Mouse (Mus musculus): Measurements from ENCODE around the gene Cdkal1.

The Cdkal1 gene

GRCm38 (mm10) chr13:29697230-29697629 is 158.2 kb downstream of the Cdkal1 start:
- DNase-seq: no peak

- no peak for DNase-seq
Observed at GRCm38 (mm10) chr13:29690734-29691133, 164.7 kb downstream of the Cdkal1 start.

GRCm38 (mm10) chr13:29688851-29689250 is 166.6 kb downstream of the Cdkal1 start:
- no peak for DNase-seq

GRCm38 (mm10) chr13:29687872-29688271 is 167.6 kb downstream of the Cdkal1 start:
- no peak for DNase-seq

GRCm38 (mm10) chr13:29679479-29680186 is 175.8 kb downstream of the Cdkal1 start:
- no peak for DNase-seq

- DNase-seq: no peak
Observed at GRCm38 (mm10) chr13:29677559-29677958, 177.9 kb downstream of the Cdkal1 start.

- no peak for DNase-seq
Observed at GRCm38 (mm10) chr13:29670626-29671025, 184.8 kb downstream of the Cdkal1 start.

GRCm38 (mm10) chr13:29663908-29664307 is 191.6 kb downstream of the Cdkal1 start:
- DNase-seq: no peak

GRCm38 (mm10) chr13:29655841-29656365 is 199.6 kb downstream of the Cdkal1 start:
- no peak for DNase-seq

- DNase-seq: no peak
Observed at GRCm38 (mm10) chr13:29653407-29653806, 202.1 kb downstream of the Cdkal1 start.

GRCm38 (mm10) chr13:29652791-29653190 is 202.7 kb downstream of the Cdkal1 start:
- DNase-seq: no peak

GRCm38 (mm10) chr13:29650576-29651236 is 204.8 kb downstream of the Cdkal1 start:
- no peak for DNase-seq

GRCm38 (mm10) chr13:29649593-29649992 is 205.9 kb downstream of the Cdkal1 start:
- DNase-seq: no peak

GRCm38 (mm10) chr13:29642226-29642625 is 213.2 kb downstream of the Cdkal1 start:
- DNase-seq: no peak

GRCm38 (mm10) chr13:29641200-29641599 is 214.3 kb downstream of the Cdkal1 start:
- no peak for DNase-seq

- DNase-seq: no peak
Observed at GRCm38 (mm10) chr13:29640186-29640585, 215.3 kb downstream of the Cdkal1 start.

- no peak for DNase-seq
Observed at GRCm38 (mm10) chr13:29638303-29638702, 217.2 kb downstream of the Cdkal1 start.

GRCm38 (mm10) chr13:29637788-29638187 is 217.7 kb downstream of the Cdkal1 start:
- no peak for DNase-seq

GRCm38 (mm10) chr13:29635581-29635980 is 219.9 kb downstream of the Cdkal1 start:
- DNase-seq: no peak

GRCm38 (mm10) chr13:29631342-29631741 is 224.1 kb downstream of the Cdkal1 start:
- DNase-seq: no peak

GRCm38 (mm10) chr13:29628607-29629006 is 226.9 kb downstream of the Cdkal1 start:
- DNase-seq: no peak

- no peak for DNase-seq
Observed at GRCm38 (mm10) chr13:29627438-29628124, 227.9 kb downstream of the Cdkal1 start.

GRCm38 (mm10) chr13:29624929-29625328 is 230.5 kb downstream of the Cdkal1 start:
- DNase-seq: no peak

All from cerebellum, adult 11 months (tissue).